Mouse (Mus musculus) R1 (cell line): ENCODE measurements around the gene Dlgap4.

Experiments
- DNase-seq: peaks from one replicate; pipeline ENCODE4 v3.0.0-alpha.2; 2018; ENCODE audit warnings: low read depth, low spot score

The Dlgap4 gene

GRCm38 (mm10) chr2:156775455-156776435, 162.2 kb downstream of the Dlgap4 start:
- DNase-seq, result no peak

GRCm38 (mm10) chr2:156776907-156777306, 163.4 kb downstream of the Dlgap4 start:
- no peak for DNase-seq

- DNase-seq, result no peak
These were observed 164.0 kb downstream of the Dlgap4 start for GRCm38 (mm10) chr2:156777326-156778004.

- DNase-seq, result no peak
These were observed 165.1 kb downstream of the Dlgap4 start for GRCm38 (mm10) chr2:156778571-156778970.

- DNase-seq, result no peak
These were observed 165.5 kb downstream of the Dlgap4 start for GRCm38 (mm10) chr2:156779036-156779435.

- no peak for DNase-seq
These were observed 166.0 kb downstream of the Dlgap4 start for GRCm38 (mm10) chr2:156779488-156779887.

GRCm38 (mm10) chr2:156780129-156780528, 166.6 kb downstream of the Dlgap4 start:
- no peak for DNase-seq

- peak; percentile 68 for DNase-seq
These were observed 167.2 kb downstream of the Dlgap4 start for GRCm38 (mm10) chr2:156780752-156781151.

- DNase-seq, result no peak
These were observed 167.8 kb downstream of the Dlgap4 start for GRCm38 (mm10) chr2:156781281-156781680.

- peak; percentile 69 for DNase-seq
These were observed 168.5 kb downstream of the Dlgap4 start for GRCm38 (mm10) chr2:156781836-156782480.

GRCm38 (mm10) chr2:156782481-156783348, 169.2 kb downstream of the Dlgap4 start:
- DNase-seq, result no peak

GRCm38 (mm10) chr2:156783349-156783728, 169.8 kb downstream of the Dlgap4 start:
- no peak for DNase-seq

GRCm38 (mm10) chr2:156784016-156784585, 170.6 kb downstream of the Dlgap4 start:
- no peak for DNase-seq

- no peak for DNase-seq
These were observed 171.4 kb downstream of the Dlgap4 start for GRCm38 (mm10) chr2:156784891-156785290.

- peak; percentile 52 for DNase-seq
These were observed 172.9 kb downstream of the Dlgap4 start for GRCm38 (mm10) chr2:156786369-156786768.

- DNase-seq, result no peak
These were observed 173.7 kb downstream of the Dlgap4 start for GRCm38 (mm10) chr2:156787090-156787775.

- DNase-seq, result peak; percentile 48
These were observed 174.2 kb downstream of the Dlgap4 start for GRCm38 (mm10) chr2:156787776-156788105.

GRCm38 (mm10) chr2:156788836-156789235, 175.3 kb downstream of the Dlgap4 start:
- DNase-seq, result no peak

GRCm38 (mm10) chr2:156798516-156798915, 185.0 kb downstream of the Dlgap4 start:
- DNase-seq, result no peak

GRCm38 (mm10) chr2:156801045-156801444, 187.5 kb downstream of the Dlgap4 start:
- no peak for DNase-seq
